Mouse (Mus musculus): Measurements from ENCODE around the gene Mark1.

The Mark1 gene

GRCm38 (mm10) chr1:184963121-184963693 lies 36.2 kb downstream of the Mark1 start:
- DNase-seq (ENCODE audit: low read depth, low spot score) = peak; percentile 21

DNA sequence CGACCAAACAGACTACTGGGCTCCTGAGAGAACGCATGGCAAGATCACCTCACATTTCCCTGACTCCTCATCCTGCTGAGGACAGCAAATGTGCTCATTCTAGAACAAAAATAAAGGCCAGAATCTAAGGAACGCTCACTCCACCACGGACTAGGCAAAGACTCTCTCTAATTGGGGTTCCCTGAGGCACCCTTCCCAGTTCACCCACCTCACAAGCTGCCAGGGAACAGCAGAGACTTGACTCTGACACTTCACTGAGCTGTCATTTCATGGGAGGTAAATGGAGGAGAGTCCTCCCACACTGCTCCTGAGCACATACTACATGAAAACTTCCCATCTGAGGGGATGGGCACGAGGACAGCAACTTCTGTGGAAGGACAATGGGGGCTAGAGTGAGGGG lies 37.5 kb downstream of the Mark1 start:
- no peak for DNase-seq (ENCODE audit: low read depth, low spot score)

DNA sequence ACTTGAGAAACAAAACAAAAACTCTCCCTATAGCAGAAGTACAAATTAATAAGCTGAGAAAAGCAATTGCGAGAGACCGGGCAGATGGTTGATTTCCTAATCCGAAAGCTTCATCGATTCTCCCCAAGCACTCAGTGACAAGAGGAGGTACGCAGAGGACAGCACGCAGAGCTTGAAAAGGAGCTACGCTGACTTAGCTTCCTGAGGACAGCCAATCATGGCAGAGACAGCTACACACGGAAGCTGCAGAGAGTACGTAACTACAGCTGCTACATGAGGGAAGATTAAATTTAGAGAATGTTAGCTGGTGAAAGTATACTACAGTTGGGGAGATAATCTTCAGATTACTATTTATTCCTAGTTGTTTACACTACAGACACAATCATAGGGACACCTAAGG lies 40.6 kb downstream of the Mark1 start:
- no peak for DNase-seq (ENCODE audit: low read depth, low spot score)

- DNase-seq (ENCODE audit: low read depth, low spot score) = no peak
Measured at GRCm38 (mm10) chr1:184958388-184958787, 41.0 kb downstream of the Mark1 start.

GRCm38 (mm10) chr1:184951758-184952157 lies 47.6 kb downstream of the Mark1 start:
- DNase-seq (ENCODE audit: low read depth, low spot score) = no peak

DNA sequence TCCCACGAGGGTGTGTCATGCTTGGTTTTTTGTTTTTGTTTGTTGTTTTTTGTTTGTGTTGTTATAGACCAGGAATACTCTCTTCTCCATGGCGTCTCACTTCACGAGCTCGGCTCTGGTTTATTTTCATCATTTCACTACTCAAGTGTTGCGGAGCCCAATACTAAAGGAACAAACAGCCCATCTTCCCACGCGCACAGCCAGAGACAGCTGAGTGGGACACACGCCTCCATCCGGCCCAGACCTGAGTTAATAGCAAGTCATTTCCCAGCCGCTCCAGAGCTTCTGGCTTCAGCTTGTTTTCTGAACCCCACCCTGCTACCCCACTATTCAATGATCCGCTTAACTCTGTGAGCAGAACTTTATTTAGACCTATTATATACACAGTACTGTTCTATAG lies 48.3 kb downstream of the Mark1 start:
- DNase-seq (ENCODE audit: low read depth, low spot score) = no peak

DNA sequence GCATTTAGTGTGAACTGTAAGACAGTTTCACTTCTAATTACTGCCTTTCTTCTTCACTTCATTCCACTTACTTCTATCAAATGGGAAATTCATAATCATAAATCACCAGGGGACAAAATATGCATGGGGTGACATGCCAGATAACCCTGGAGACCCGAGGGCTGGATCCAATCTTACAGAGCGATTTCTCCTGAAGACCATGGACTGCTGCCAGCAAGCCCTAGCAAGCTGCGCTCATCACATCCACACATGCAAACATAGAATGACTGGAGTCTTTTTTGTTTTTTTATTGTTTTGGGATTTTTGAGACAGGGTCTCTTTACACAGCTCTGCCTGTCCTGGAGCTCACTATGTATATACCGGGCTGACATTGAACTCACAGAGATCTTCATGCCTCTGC lies 61.3 kb downstream of the Mark1 start:
- no peak for DNase-seq (ENCODE audit: low read depth, low spot score)

DNA sequence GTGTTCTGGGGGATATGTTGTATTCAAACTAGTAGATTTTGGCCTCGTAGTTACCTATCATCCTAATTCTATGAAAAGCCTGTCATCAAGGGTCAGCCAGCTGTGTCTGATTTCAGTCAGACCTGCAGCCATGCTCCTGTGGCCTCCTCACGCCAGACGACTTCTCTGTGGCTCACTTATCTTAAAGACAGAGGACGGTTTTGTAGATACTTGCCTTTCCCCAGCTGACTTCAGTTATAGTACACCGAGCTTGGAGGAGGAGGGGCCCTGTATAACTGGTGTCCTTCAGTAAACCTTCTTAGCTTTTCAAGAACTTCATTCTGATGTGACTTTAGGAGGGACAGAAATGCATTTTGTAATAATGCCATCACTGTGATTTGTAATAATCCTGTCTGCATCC lies 63.4 kb downstream of the Mark1 start:
- DNase-seq (ENCODE audit: low read depth, low spot score) = no peak

- no peak for DNase-seq (ENCODE audit: low read depth, low spot score)
Measured at GRCm38 (mm10) chr1:184935490-184935889, 63.9 kb downstream of the Mark1 start.

DNA sequence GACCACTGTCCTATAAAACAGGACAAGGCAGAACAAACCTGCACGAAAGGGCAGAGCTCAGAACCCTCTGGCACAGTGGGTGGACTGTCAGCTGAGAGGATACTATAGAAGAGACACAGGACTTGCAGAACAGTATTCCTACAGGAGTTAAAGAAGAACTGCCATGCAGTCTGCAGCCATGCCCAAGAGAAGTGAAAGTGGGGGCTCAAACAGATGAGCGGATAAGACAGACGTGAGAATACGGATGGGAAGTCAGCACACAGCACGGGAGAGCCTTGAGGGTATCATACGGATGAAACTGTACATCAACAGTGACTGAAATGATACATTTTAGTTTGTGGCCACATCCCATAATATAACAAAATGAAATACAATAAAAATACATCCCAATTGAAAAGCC lies 68.3 kb downstream of the Mark1 start:
- DNase-seq (ENCODE audit: low read depth, low spot score) = no peak

DNA sequence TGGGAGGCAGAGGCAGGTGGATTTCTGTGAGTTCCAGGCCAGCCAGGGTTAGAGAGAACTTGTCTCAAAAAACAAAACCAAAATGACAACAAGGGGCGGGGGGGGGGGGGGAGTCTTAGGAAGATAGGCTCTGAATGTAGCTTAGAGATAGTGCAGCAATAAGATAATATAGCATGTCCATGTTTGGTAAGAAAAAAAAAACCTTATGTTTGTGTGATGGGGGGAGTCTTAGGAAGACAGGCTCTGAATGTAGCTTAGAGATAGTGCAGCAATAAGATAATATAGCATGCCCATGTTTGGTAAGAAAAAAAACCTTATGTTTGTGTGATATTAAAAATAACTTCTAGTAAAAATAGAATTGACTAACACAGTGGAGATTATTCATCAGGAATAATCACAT lies 71.0 kb downstream of the Mark1 start:
- no peak for DNase-seq (ENCODE audit: low read depth, low spot score)

- no peak for DNase-seq (ENCODE audit: low read depth, low spot score)
Measured at GRCm38 (mm10) chr1:184927911-184928310, 71.5 kb downstream of the Mark1 start.

GRCm38 (mm10) chr1:184922824-184923223 lies 76.5 kb downstream of the Mark1 start:
- DNase-seq (ENCODE audit: low read depth, low spot score) = no peak

DNA sequence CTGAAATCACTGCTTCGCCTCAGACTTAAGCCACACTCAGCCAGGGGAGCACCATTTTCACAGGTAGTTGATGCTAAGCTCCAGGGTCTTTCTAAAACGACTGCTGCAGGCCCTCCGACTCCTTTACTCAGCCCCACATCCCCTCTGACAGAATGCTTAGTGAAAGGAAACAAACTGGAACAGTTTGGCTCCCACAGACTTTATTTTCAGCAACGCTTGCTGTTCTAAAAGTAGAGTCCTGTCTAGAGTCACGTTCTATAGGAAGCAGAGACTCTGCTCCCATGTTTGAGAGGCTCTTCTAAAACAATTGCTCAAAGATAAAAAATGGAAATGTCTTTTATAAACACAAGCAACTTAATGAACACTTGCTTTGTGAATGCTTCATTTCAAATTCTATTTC lies 79.3 kb downstream of the Mark1 start:
- DNase-seq (ENCODE audit: low read depth, low spot score) = no peak

GRCm38 (mm10) chr1:184918227-184918888 lies 81.0 kb downstream of the Mark1 start:
- peak; percentile 77 for DNase-seq (ENCODE audit: low read depth, low spot score)

- DNase-seq (ENCODE audit: low read depth, low spot score) = no peak
Measured at GRCm38 (mm10) chr1:184912336-184912735, 87.0 kb downstream of the Mark1 start.

- DNase-seq (ENCODE audit: low read depth, low spot score) = no peak
Measured at GRCm38 (mm10) chr1:184911861-184912260, 87.5 kb downstream of the Mark1 start.

DNA sequence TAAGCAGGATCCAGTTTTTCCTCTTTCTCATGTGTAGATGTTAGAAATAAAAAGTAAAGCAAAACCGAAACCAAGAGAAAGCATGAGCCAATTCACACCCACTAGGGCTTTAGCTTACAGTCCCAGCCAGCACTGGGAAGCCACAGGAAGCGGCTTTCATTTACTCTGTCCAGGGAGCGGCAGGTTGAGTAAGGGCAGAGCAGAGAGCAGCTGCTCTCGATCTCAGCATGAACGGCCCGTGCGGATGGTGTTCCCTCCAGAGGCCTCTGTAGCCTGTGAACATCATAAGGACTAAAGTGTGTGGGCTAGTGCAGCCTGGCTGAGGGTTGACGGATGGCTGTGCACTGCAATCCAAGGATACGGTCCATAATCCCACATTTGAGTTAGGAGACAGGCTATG lies 90.8 kb downstream of the Mark1 start:
- DNase-seq (ENCODE audit: low read depth, low spot score) = no peak

DNA sequence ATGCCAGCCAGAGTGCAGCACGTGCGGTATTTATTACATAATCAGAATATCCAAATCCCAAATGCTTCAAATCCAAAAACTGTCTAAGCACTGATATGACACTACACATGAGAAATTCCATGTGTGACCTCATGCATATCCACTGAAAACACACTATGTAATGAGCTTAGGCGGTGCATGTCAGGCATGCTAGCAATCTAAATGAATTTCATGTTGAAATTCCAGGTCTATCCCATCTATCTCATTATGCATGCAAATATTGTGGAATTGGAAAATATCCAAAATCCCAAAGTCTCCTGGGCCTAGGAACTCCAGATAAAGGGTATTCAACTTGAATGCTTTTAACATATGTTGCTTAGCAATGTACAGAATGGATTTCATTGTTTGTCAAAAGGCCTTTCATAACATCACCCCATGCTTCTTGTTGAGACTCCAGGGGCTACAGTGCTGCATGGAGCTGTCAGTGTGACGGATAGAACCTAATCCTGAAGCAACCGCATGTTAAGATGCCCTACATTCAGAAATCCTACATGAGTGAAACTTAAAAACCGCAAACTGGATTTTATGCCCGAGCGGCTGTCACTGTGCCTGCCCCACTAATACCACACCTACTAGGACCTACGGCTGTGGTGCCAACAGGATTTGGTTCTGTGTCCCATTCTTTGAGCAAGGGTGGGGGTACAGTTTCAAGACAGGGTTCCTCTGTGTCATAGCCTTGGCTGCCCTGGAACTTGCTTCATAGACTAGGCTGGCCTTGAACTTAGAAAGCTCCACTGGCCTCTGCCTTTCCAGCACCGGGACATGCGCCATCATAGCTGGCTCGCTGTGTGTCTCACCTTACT lies 93.2 kb downstream of the Mark1 start:
- DNase-seq (ENCODE audit: low read depth, low spot score) = no peak

GRCm38 (mm10) chr1:184905371-184905770 lies 94.0 kb downstream of the Mark1 start:
- no peak for DNase-seq (ENCODE audit: low read depth, low spot score)

DNA sequence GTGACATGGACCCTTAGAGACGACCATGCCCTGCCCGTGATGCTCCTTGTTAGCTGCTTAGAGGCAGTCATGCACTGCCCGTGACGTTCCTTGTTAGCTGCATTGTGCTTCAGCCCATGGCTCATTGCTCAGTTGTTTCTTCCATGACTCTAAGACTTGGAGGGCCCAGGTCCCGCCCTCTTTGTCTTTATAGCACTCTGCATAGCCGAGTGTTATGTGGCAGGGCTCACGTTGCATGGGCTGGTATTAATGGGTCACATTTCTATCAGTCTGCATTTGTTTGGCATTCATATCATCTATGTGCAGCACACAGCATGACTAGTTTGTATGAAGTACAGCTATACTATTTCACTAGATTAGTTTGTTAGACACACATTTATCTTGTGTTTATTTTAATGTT lies 95.7 kb downstream of the Mark1 start:
- no peak for DNase-seq (ENCODE audit: low read depth, low spot score)

DNA sequence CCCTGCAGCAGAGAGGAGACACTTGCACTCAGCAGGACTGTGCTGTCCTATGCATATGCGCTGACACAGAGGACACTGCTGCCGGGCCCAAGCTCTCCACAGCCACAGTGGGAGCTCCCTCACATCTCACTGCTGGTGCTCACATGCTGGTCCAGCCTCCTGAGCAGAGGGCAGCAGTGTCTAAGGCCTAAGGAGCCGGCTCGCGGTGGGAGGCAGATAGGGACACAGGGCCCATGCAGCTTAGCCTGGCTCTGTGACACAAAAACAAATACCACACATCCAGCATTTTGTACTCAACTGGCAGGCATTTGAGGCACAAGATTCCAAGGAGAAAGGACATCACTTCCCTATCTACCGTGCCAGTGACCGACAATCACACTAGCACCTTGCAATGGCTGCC lies 96.5 kb downstream of the Mark1 start:
- DNase-seq (ENCODE audit: low read depth, low spot score) = no peak

- no peak for DNase-seq (ENCODE audit: low read depth, low spot score)
Measured at GRCm38 (mm10) chr1:184897350-184897749, 102.0 kb downstream of the Mark1 start.

Measured in ZHBTc4 (cell line).